Mouse (Mus musculus) hindbrain, embryonic 14.5 days (tissue): ENCODE data around the gene Morc1. TPM values are rescaled to one million over a fixed set of nuclear protein-coding genes. Genes with fewer than 3 reads are reported as not detected.

Source experiments
- ATAC-seq: fragments of 200-750 bp; cut with Nextera tagmentation; 2 replicates; pipeline ENCODE4 v1.8.0; 2017; ENCODE audit warnings: moderate number of reproducible peaks, mild to moderate bottlenecking, moderate TSS enrichment, moderate library complexity; ENCODE audit not compliant: low FRiP score
- DNase-seq: peaks from one replicate; pipeline ENCODE4 v3.0.0-alpha.2; 2015; ENCODE audit warnings: low spot score
- H3K27ac ChIP-seq: fragments of 300-500 bp; sonication (generic); 2 replicates; pipeline ENCODE4 v1.5.1; 2014; ENCODE audit warnings: mild to moderate bottlenecking, moderate library complexity
- H3K27me3 ChIP-seq: fragments of 300-500 bp; sonication (generic); 2 replicates; pipeline ENCODE4 v1.6.1; 2014; ENCODE audit warnings: mild to moderate bottlenecking, low read length, mixed read lengths; ENCODE audit not compliant: control insufficient read depth, insufficient read depth
- H3K36me3 ChIP-seq: fragments of 300-500 bp; sonication (generic); replicated peaks from 2 replicates; pipeline ENCODE4 v1.6.1; 2014; ENCODE audit not compliant: control insufficient read depth, insufficient read depth
- H3K4me1 ChIP-seq: fragments of 300-500 bp; sonication (generic); replicated peaks from 2 replicates; pipeline ENCODE4 v1.6.1; 2014; ENCODE audit warnings: antibody characterized with exemption, low read length, mixed read lengths; ENCODE audit not compliant: control insufficient read depth, insufficient read depth
- H3K4me2 ChIP-seq: fragments of 300-500 bp; sonication (generic); replicated peaks from 2 replicates; pipeline ENCODE4 v1.6.1; 2014; ENCODE audit warnings: mild to moderate bottlenecking, moderate library complexity
- H3K4me3 ChIP-seq: fragments of 300-500 bp; sonication (generic); replicated peaks from 2 replicates; pipeline ENCODE4 v1.5.1; 2014; ENCODE audit warnings: mild to moderate bottlenecking, low read length
- H3K9ac ChIP-seq: fragments of 300-500 bp; sonication (generic); 2 replicates; pipeline ENCODE4 v1.6.1; 2014
- H3K9me3 ChIP-seq: fragments of 300-500 bp; sonication (generic); 2 replicates; pipeline ENCODE4 v1.6.1; 2016; ENCODE audit warnings: low read length; ENCODE audit not compliant: control insufficient read depth
- WGBS: fragments of 180-500 bp; shearing (Covaris S2); extraction: QIAGEN DNeasy Blood & Tissue Kit; methylation state at CpG from one replicate; pipeline ENCODE4 v1.1.7; 2014; 5-methylcytosine and 5-hydroxymethylcytosine counted together
- polyA plus RNA-seq: library from polyadenylated mRNA; unstranded; fragments of >200 nt; fragmentation: Nextera tagmentation; extraction: Ambion mirVana; gene quantifications from 2 replicates; pipeline ENCODE4 v1.2.1, GENCODE M21; 2014

The Morc1 gene
- polyA plus RNA-seq, 1 experiment from 2014 or later, result 0.15 TPM

- no peak for DNase-seq
- Histone ChIP-seq H3K4me3 (no peak overlapping the region), H3K27ac (no peak overlapping the region), H3K4me1 (no peaks in the 10 kb centered on the region), H3K9me3 (no peaks in the 10 kb centered on the region), H3K4me2 (no peak overlapping the region), H3K27me3 (no peaks in the 10 kb centered on the region), H3K36me3 (no peaks in the 10 kb centered on the region), H3K9ac (no peak overlapping the region)
- 14% methylated on average over 11 of the region's 11 CpGs for WGBS
- ATAC-seq, result peak; percentile 60; the same call in 1 of the 2 replicates
These were observed 131.4 kb downstream of the Morc1 start for GRCm38 (mm10) chr16:48562290-48563080.

- Histone ChIP-seq H3K27me3 (no peaks in the 10 kb centered on the region), H3K4me1 (no peaks in the 10 kb centered on the region), H3K27ac (no peak overlapping the region), H3K36me3 (no peaks in the 10 kb centered on the region), H3K9me3 (no peaks in the 10 kb centered on the region), H3K4me3 (no peak overlapping the region), H3K4me2 (no peak overlapping the region), H3K9ac (no peak overlapping the region)
- ATAC-seq (peak; percentile 81), DNase-seq (peak; percentile 87)
- 17% methylated on average over 9 of the region's 9 CpGs for WGBS
These were observed 139.3 kb downstream of the Morc1 start for GRCm38 (mm10) chr16:48570354-48570753.

GRCm38 (mm10) chr16:48574072-48574471 is 143.0 kb downstream of the Morc1 start:
- no peak for ATAC-seq
- no peak overlapping the region for H3K4me3 ChIP-seq
- H3K36me3 ChIP-seq, result no peaks in the 10 kb centered on the region
- no peaks in the 10 kb centered on the region for H3K4me1 ChIP-seq
- H3K9me3 ChIP-seq, result no peaks in the 10 kb centered on the region
- WGBS, result 81% methylated on average over 5 of the region's 5 CpGs
- H3K27me3 ChIP-seq, result no peaks in the 10 kb centered on the region
- H3K4me2 ChIP-seq, result no peak overlapping the region
- H3K9ac ChIP-seq, result no peak overlapping the region
- no peak for DNase-seq
- no peak overlapping the region for H3K27ac ChIP-seq

GRCm38 (mm10) chr16:48574499-48574898 is 143.5 kb downstream of the Morc1 start:
- ATAC-seq, result no peak

GRCm38 (mm10) chr16:48585369-48585768 is 154.3 kb downstream of the Morc1 start:
- Histone ChIP-seq H3K36me3 (no peaks in the 10 kb centered on the region), H3K9ac (no peak overlapping the region), H3K4me3 (no peak overlapping the region), H3K27ac (no peak overlapping the region), H3K4me1 (no peaks in the 10 kb centered on the region), H3K27me3 (no peaks in the 10 kb centered on the region), H3K9me3 (no peaks in the 10 kb centered on the region), H3K4me2 (no peak overlapping the region)
- ATAC-seq (no peak), DNase-seq (no peak)
- WGBS, result 82% methylated on average over 6 of the region's 6 CpGs

More at GRCm38 (mm10) chr16:48574499-48574898, 143.5 kb downstream of the Morc1 start:
- no peaks in the 10 kb centered on the region for H3K27me3 ChIP-seq
- WGBS, result 85% methylated on average over 3 of the region's 3 CpGs
- H3K4me1 ChIP-seq, result no peaks in the 10 kb centered on the region
- no peak for DNase-seq
- H3K4me2 ChIP-seq, result no peak overlapping the region
- no peak overlapping the region for H3K4me3 ChIP-seq
- H3K36me3 ChIP-seq, result no peaks in the 10 kb centered on the region
- no peak overlapping the region for H3K27ac ChIP-seq
- H3K9me3 ChIP-seq, result no peaks in the 10 kb centered on the region
- H3K9ac ChIP-seq, result no peak overlapping the region

GRCm38 (mm10) chr16:48594457-48594856 is 163.4 kb downstream of the Morc1 start:
- Histone ChIP-seq H3K4me1 (no peaks in the 10 kb centered on the region), H3K4me3 (no peak overlapping the region), H3K36me3 (no peaks in the 10 kb centered on the region), H3K27ac (no peak overlapping the region), H3K4me2 (no peak overlapping the region), H3K9ac (no peak overlapping the region), H3K9me3 (no peaks in the 10 kb centered on the region), H3K27me3 (no peaks in the 10 kb centered on the region)
- DNase-seq, result no peak
- WGBS, result 92% methylated on average over 5 of the region's 5 CpGs
- no peak for ATAC-seq

- 57% methylated on average over 1 of the region's 1 CpGs for WGBS
- no peak overlapping the region for H3K4me3 ChIP-seq
- no peak overlapping the region for H3K4me2 ChIP-seq
- no peak overlapping the region for H3K9ac ChIP-seq
- H3K36me3 ChIP-seq, result no peaks in the 10 kb centered on the region
- DNase-seq (no peak), ATAC-seq (peak; percentile 51; the same call in 1 of the 2 replicates)
- H3K4me1 ChIP-seq, result no peaks in the 10 kb centered on the region
- no peaks in the 10 kb centered on the region for H3K27me3 ChIP-seq
- no peaks in the 10 kb centered on the region for H3K9me3 ChIP-seq
- no peak overlapping the region for H3K27ac ChIP-seq
These were observed 164.2 kb downstream of the Morc1 start for GRCm38 (mm10) chr16:48595216-48595615.

- no peaks in the 10 kb centered on the region for H3K9me3 ChIP-seq
- no peak overlapping the region for H3K4me2 ChIP-seq
- no peak for ATAC-seq
- DNase-seq, result no peak
- H3K36me3 ChIP-seq, result no peaks in the 10 kb centered on the region
- H3K27ac ChIP-seq, result no peak overlapping the region
- H3K4me3 ChIP-seq, result no peak overlapping the region
- H3K9ac ChIP-seq, result no peak overlapping the region
- 94% methylated on average over 2 of the region's 2 CpGs for WGBS
- no peaks in the 10 kb centered on the region for H3K4me1 ChIP-seq
- no peaks in the 10 kb centered on the region for H3K27me3 ChIP-seq
These were observed 172.7 kb downstream of the Morc1 start for GRCm38 (mm10) chr16:48603735-48604211.

GRCm38 (mm10) chr16:48606476-48607038 is 175.5 kb downstream of the Morc1 start:
- no peaks in the 10 kb centered on the region for H3K36me3 ChIP-seq
- H3K4me1 ChIP-seq, result no peaks in the 10 kb centered on the region
- H3K9ac ChIP-seq, result no peak overlapping the region
- ATAC-seq, result no peak
- no peak for DNase-seq
- H3K27me3 ChIP-seq, result no peaks in the 10 kb centered on the region
- H3K9me3 ChIP-seq, result no peaks in the 10 kb centered on the region
- H3K4me3 ChIP-seq, result no peak overlapping the region
- no peak overlapping the region for H3K4me2 ChIP-seq
- 62% methylated on average over 4 of the region's 4 CpGs for WGBS
- no peak overlapping the region for H3K27ac ChIP-seq
